Mouse (Mus musculus): ENCODE data around the gene Zfp472. TPM values are rescaled to one million over a fixed set of nuclear protein-coding genes. Genes with fewer than 3 reads are reported as not detected.

Gene Zfp472
- polyA plus RNA-seq, 1 experiment from 2014 or later: 11.5 TPM

DNA sequence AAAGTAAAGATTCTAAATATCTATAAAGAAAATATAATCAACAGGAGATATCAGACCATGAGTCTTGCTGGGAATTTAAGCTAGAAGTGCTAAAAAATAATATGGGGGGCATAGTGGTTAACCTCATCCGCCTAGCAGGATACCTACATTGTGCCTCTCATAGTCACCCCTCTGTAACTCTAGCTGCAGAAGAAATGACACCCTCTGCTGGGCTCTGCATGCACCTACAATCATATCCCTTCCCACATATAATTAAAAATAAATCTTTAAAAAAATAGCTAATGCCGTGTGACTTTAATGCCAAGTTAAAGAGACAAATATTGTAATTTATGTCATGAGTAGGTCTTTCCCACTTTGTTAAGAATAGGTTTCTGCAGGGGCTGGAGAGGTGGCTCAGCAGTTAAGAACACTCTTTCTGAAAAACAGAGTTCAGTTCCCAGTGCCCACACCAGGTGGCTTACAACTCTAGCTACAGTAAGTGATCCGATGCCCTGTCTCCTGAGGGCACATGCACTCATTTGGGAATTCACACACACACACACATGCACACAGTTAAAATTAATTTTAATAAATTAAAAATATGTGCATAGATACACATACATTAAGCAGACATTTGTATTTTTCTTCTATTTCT lies 21.1 kb upstream of the Zfp472 start:
- no peak overlapping the region for H3K9ac ChIP-seq (ENCODE audit: low read depth, low read length)
- no peak for ATAC-seq
- WGBS: 72% methylated on average over 3 of the region's 3 CpGs
- no peak overlapping the region for H3K27ac ChIP-seq (ENCODE audit: low read length)
- no peaks in the 10 kb centered on the region for H3K27me3 ChIP-seq (replicated peaks; ENCODE audit: control insufficient read depth, insufficient read depth, low read length)
- H3K4me1 ChIP-seq (ENCODE audit: control insufficient read depth, insufficient read depth, low read length): peaks cover 15% of the 10 kb centered on the region
- no peaks in the 10 kb centered on the region for H3K36me3 ChIP-seq (ENCODE audit: control insufficient read depth, insufficient read depth, low read length)
- no peak overlapping the region for H3K4me2 ChIP-seq (ENCODE audit: low read depth, low read length)
- H3K9me3 ChIP-seq (ENCODE audit: control insufficient read depth, low read length): no peaks in the 10 kb centered on the region
- H3K4me3 ChIP-seq (ENCODE audit: low read length): no peak overlapping the region

DNA sequence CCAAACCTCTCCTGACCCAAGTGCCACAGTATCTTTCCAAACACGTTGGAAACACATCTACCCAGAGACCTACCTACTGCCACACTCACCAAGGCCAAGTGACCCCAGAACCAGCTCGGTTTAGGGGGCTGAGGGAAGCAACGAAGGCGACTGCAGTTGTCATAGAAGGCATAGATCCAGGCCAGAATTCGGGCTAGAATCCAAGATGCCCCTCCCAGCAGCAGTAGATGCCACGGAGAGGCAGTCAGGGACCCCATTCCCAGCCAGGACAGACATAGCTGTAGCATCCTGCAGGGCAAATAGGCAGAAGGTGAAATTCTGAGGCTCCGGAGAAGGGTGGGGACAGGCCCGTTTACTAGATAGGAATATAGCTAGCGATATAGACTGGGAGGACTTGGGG lies 18.9 kb upstream of the Zfp472 start:
- H3K9me3 ChIP-seq (ENCODE audit: control insufficient read depth, low read length): no peaks in the 10 kb centered on the region
- H3K36me3 ChIP-seq (ENCODE audit: control insufficient read depth, insufficient read depth, low read length): no peaks in the 10 kb centered on the region
- peak overlapping the region; percentile 77 for H3K27ac ChIP-seq (ENCODE audit: low read length)
- peaks cover 15% of the 10 kb centered on the region for H3K4me1 ChIP-seq (ENCODE audit: control insufficient read depth, insufficient read depth, low read length)
- peak overlapping the region; percentile 89 for H3K9ac ChIP-seq (ENCODE audit: low read depth, low read length)
- WGBS: 50% methylated on average over 9 of the region's 9 CpGs
- H3K27me3 ChIP-seq (replicated peaks; ENCODE audit: control insufficient read depth, insufficient read depth, low read length): no peaks in the 10 kb centered on the region
- H3K4me3 ChIP-seq (ENCODE audit: low read length): peak overlapping the region; percentile 74
- peak overlapping the region; percentile 92 for H3K4me2 ChIP-seq (ENCODE audit: low read depth, low read length)
- ATAC-seq: no peak; the same call in 1 of the 2 replicates

DNA sequence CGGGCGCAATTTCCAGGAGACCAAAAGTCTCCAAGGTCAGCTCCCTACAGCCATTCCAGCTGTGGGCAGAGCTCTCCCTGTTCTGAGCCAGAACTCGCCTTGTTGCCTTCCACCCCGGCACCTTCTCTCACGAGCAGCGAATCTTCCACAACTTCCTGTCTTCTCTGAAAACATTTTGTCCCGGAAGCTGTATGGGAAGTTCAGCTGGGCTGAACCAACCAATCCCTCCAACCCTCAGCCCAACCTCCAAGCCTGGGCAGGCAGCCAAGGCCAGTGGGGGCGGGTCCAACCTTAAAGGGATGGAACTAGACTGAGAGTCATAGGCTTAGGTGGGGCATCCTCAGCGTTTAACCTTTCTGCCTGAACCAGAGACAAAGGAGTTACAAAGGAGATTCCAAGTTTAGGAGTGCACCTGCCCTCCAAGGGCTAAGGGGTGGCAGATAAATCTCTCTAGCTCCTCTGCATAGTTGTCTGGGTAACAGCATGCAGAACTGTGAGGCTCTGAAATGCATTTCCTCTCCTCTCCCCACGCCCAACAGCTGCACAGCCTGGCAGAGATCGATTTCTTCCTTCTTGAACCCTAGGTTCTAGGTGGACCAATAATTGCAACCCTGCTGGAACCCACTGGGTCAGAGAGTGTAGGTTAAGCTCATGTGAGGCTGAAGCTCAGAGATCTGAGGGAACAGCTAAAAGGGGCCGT lies 18.2 kb upstream of the Zfp472 start, which contains the start of gene Cyp4f13:
Gene Cyp4f13 (minus strand): TSS at position 188 of the 700 bp plus-strand sequence.
- peaks cover 15% of the 10 kb centered on the region for H3K4me1 ChIP-seq (ENCODE audit: control insufficient read depth, insufficient read depth, low read length)
- H3K4me3 ChIP-seq (ENCODE audit: low read length): peak within 1 kb of the TSS; percentile 74
- peak; percentile 99 for ATAC-seq
- H3K36me3 ChIP-seq (ENCODE audit: control insufficient read depth, insufficient read depth, low read length): no peaks in the 10 kb centered on the region
- H3K9me3 ChIP-seq (ENCODE audit: control insufficient read depth, low read length): no peaks in the 10 kb centered on the region
- H3K27me3 ChIP-seq (replicated peaks; ENCODE audit: control insufficient read depth, insufficient read depth, low read length): no peaks in the 10 kb centered on the region
- peak within 1 kb of the TSS; percentile 92 for H3K4me2 ChIP-seq (ENCODE audit: low read depth, low read length)
- 16% methylated on average over 12 of the region's 12 CpGs for WGBS
- peak within 1 kb of the TSS; percentile 89 for H3K9ac ChIP-seq (ENCODE audit: low read depth, low read length)
- peak within 1 kb of the TSS; percentile 77 for H3K27ac ChIP-seq (ENCODE audit: low read length)

DNA sequence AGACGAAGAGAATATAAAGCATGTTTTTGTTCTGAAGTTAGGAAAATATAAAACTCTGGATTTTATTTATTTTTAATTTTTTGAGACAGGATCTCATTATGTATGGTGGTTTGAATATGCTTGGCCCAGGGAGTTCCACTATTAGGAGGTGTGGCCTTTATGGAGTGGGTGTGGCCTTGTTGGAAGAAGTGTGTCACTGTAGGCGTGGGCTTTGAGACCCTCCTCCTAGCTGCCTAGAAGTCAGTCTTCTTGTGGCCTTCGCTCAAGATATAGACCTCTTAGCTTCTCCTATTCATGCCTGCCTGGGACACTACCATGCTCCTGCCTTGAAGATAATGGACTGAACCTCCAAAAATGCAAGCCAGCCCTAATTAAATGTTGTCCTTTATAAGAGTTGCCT lies 15.5 kb upstream of the Zfp472 start:
- no peak for ATAC-seq
- Histone ChIP-seq H3K4me3 (ENCODE audit: low read length) (no peak overlapping the region), H3K9me3 (ENCODE audit: control insufficient read depth, low read length) (no peaks in the 10 kb centered on the region), H3K4me2 (ENCODE audit: low read depth, low read length) (no peak overlapping the region), H3K27ac (ENCODE audit: low read length) (no peak overlapping the region), H3K9ac (ENCODE audit: low read depth, low read length) (no peak overlapping the region), H3K27me3 (replicated peaks; ENCODE audit: control insufficient read depth, insufficient read depth, low read length) (no peaks in the 10 kb centered on the region), H3K36me3 (ENCODE audit: control insufficient read depth, insufficient read depth, low read length) (no peaks in the 10 kb centered on the region), H3K4me1 (ENCODE audit: control insufficient read depth, insufficient read depth, low read length) (peaks cover 13% of the 10 kb centered on the region)
- 93% methylated on average over 3 of the region's 3 CpGs for WGBS

DNA sequence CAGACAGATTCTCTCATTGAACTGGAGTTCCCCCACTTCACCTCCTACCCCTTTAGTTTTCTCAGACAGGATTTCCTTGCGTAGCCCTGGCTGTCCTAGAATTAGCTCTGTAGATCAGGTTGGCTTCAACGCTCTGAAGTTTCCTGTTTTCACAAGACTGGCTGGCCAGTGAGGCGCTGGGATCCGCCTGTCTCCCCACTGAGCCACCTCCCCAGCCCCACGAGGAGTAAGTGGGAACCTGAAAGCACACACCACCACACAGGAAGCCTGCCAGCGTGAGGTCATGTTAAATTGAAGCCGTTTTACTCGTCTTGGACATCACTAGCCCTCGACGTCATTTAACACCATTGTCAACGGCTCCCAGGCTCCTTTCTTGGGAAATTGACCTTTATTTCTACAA lies 14.6 kb upstream of the Zfp472 start:
- no peaks in the 10 kb centered on the region for H3K27me3 ChIP-seq (replicated peaks; ENCODE audit: control insufficient read depth, insufficient read depth, low read length)
- no peak overlapping the region for H3K9ac ChIP-seq (ENCODE audit: low read depth, low read length)
- H3K9me3 ChIP-seq (ENCODE audit: control insufficient read depth, low read length): no peaks in the 10 kb centered on the region
- H3K4me2 ChIP-seq (ENCODE audit: low read depth, low read length): no peak overlapping the region
- H3K4me3 ChIP-seq (ENCODE audit: low read length): no peak overlapping the region
- no peaks in the 10 kb centered on the region for H3K36me3 ChIP-seq (ENCODE audit: control insufficient read depth, insufficient read depth, low read length)
- H3K27ac ChIP-seq (ENCODE audit: low read length): no peak overlapping the region
- no peak for ATAC-seq
- peaks cover 13% of the 10 kb centered on the region for H3K4me1 ChIP-seq (ENCODE audit: control insufficient read depth, insufficient read depth, low read length)
- 77% methylated on average over 11 of the region's 11 CpGs for WGBS

DNA sequence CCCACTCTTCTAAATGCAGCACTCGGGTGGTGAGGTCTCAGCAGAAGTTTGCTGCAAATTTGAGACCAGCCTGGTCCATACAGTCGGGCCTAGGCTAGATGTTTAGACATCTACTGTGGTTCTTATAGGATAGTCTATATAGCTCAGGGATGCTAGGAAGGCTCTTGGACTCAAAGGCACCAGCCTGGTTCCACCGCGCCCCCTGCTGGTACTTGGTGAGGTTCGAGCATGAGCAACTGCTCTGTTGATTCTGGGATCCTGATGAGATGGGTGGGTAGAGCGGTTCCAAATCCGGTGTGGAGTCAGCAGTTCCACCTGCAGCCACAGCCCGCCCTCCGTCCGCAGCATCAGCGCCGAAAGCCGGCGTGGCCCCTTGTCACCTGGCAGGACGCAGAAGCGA lies 14.2 kb upstream of the Zfp472 start:
- no peaks in the 10 kb centered on the region for H3K36me3 ChIP-seq (ENCODE audit: control insufficient read depth, insufficient read depth, low read length)
- H3K27ac ChIP-seq (ENCODE audit: low read length): no peak overlapping the region
- H3K4me1 ChIP-seq (ENCODE audit: control insufficient read depth, insufficient read depth, low read length): peaks cover 9% of the 10 kb centered on the region
- 22% methylated on average over 16 of the region's 16 CpGs for WGBS
- no peak overlapping the region for H3K9ac ChIP-seq (ENCODE audit: low read depth, low read length)
- no peak overlapping the region for H3K4me2 ChIP-seq (ENCODE audit: low read depth, low read length)
- no peaks in the 10 kb centered on the region for H3K9me3 ChIP-seq (ENCODE audit: control insufficient read depth, low read length)
- H3K27me3 ChIP-seq (replicated peaks; ENCODE audit: control insufficient read depth, insufficient read depth, low read length): no peaks in the 10 kb centered on the region
- H3K4me3 ChIP-seq (ENCODE audit: low read length): no peak overlapping the region
- ATAC-seq: no peak

DNA sequence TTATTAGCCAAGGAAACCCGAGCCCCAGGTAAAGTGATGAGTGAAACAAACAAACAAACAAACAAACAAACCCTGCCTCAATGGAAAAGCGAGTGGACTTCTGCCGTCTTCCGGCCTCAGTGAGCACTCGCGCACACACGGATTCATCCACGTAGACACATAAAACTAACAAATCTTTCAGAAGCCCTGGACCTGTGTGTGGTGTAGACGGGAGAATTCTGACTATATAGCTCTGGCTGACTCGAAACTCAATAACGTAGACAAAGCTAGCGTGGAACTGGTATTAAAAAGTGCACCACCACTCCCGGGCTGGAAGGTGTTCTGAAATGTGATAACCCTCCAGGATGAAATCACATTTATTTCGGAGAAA lies 376 bp upstream of the Zfp472 start:
- ATAC-seq: peak; percentile 51
- WGBS: under 1% methylated on average over 14 of the region's 14 CpGs

DNA sequence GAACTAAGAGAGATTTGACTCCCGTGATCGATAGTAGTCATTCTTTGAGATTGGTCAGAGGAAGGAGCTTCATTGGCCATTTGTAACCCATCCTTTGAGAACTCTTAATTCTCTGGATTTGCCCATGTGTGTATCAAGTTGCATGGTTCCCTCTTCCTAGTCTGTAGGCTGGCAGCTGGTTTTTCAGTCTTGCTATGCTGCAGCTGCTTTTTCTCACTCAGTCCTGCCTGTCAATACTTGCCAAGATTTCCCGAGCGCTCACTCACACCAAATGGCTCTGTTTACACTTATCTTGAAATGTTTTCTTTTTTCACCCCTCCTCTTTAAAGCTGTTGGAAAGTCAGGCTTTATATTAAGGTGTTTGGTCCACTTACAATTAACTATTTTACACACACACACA lies 15.7 kb downstream of the Zfp472 start:
- peaks cover 17% of the 10 kb centered on the region for H3K36me3 ChIP-seq (ENCODE audit: control insufficient read depth, insufficient read depth, low read length)
- H3K4me3 ChIP-seq (ENCODE audit: low read length): no peak overlapping the region
- 81% methylated on average over 4 of the region's 4 CpGs for WGBS
- no peak overlapping the region for H3K4me2 ChIP-seq (ENCODE audit: low read depth, low read length)
- no peaks in the 10 kb centered on the region for H3K9me3 ChIP-seq (ENCODE audit: control insufficient read depth, low read length)
- no peak for ATAC-seq
- H3K4me1 ChIP-seq (ENCODE audit: control insufficient read depth, insufficient read depth, low read length): no peaks in the 10 kb centered on the region
- no peaks in the 10 kb centered on the region for H3K27me3 ChIP-seq (replicated peaks; ENCODE audit: control insufficient read depth, insufficient read depth, low read length)
- H3K9ac ChIP-seq (ENCODE audit: low read depth, low read length): no peak overlapping the region
- no peak overlapping the region for H3K27ac ChIP-seq (ENCODE audit: low read length)

More for the DNA sequence above, 376 bp upstream of the Zfp472 start:
- peak overlapping the region; percentile 81 for H3K27ac ChIP-seq (ENCODE audit: low read length)
- peak overlapping the region; percentile 80 for H3K4me2 ChIP-seq (ENCODE audit: low read depth, low read length)
- no peaks in the 10 kb centered on the region for H3K9me3 ChIP-seq (ENCODE audit: control insufficient read depth, low read length)
- peak overlapping the region; percentile 87 for H3K4me3 ChIP-seq (ENCODE audit: low read length)
- H3K9ac ChIP-seq (ENCODE audit: low read depth, low read length): peak overlapping the region; percentile 82
- H3K4me1 ChIP-seq (ENCODE audit: control insufficient read depth, insufficient read depth, low read length): peaks cover 9% of the 10 kb centered on the region
- H3K36me3 ChIP-seq (ENCODE audit: control insufficient read depth, insufficient read depth, low read length): no peaks in the 10 kb centered on the region
- H3K27me3 ChIP-seq (replicated peaks; ENCODE audit: control insufficient read depth, insufficient read depth, low read length): no peaks in the 10 kb centered on the region

DNA sequence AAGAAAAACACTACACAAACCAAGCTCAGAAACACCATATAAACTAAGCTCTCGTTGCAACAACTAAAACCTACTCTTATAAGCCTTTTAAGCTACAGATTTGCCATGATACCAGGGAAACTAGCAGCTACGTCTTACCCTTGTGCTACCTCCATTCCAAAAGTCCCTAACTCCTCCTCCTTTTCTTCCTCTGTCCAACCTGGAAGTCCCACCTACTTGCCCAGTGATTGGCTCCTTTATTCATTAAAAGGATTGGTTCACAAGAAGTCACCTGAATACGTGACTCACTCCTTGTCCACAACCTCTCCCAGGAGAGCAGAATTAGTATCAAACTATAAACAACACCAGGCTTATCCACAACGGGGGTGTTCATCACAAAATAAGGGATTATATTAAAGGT lies 20.7 kb downstream of the Zfp472 start:
- Histone ChIP-seq H3K4me3 (ENCODE audit: low read length) (no peak overlapping the region), H3K27me3 (replicated peaks; ENCODE audit: control insufficient read depth, insufficient read depth, low read length) (no peaks in the 10 kb centered on the region), H3K9me3 (ENCODE audit: control insufficient read depth, low read length) (no peaks in the 10 kb centered on the region), H3K4me2 (ENCODE audit: low read depth, low read length) (no peak overlapping the region), H3K9ac (ENCODE audit: low read depth, low read length) (no peak overlapping the region), H3K4me1 (ENCODE audit: control insufficient read depth, insufficient read depth, low read length) (no peaks in the 10 kb centered on the region), H3K27ac (ENCODE audit: low read length) (no peak overlapping the region), H3K36me3 (ENCODE audit: control insufficient read depth, insufficient read depth, low read length) (no peaks in the 10 kb centered on the region)
- 75% methylated on average over 4 of the region's 4 CpGs for WGBS
- no peak for ATAC-seq
